Mouse (Mus musculus) naive thymus-derived CD4-positive, alpha-beta T cell, adult 2 months (primary cell): ENCODE results near the gene Onecut1.

Experiments used
- DNase-seq: peaks from one replicate; pipeline ENCODE4 v3.0.0-alpha.2; 2011; ENCODE audit warnings: low read depth

Gene Onecut1

DNA sequence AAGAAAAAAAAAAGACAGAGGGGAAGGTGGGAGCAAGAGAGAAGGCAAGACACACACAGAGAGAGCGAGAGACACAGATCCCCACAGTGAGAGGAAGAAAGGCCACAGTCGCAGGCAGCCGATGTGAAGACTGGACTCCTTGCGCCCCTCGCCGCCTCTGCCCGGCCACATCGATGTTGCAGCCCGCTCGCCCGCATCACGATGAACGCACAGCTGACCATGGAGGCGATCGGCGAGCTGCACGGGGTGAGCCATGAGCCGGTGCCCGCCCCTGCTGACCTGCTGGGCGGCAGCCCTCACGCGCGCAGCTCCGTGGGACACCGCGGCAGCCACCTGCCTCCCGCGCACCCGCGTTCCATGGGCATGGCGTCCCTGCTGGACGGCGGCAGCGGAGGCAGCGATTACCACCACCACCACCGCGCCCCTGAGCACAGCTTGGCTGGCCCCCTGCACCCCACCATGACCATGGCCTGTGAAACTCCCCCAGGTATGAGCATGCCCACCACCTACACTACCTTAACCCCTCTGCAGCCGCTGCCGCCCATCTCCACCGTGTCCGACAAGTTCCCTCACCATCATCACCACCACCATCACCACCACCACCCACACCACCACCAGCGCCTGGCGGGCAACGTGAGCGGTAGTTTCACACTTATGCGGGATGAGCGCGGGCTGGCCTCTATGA, 517 bp downstream of the Onecut1 start:
- no peak for DNase-seq

DNA sequence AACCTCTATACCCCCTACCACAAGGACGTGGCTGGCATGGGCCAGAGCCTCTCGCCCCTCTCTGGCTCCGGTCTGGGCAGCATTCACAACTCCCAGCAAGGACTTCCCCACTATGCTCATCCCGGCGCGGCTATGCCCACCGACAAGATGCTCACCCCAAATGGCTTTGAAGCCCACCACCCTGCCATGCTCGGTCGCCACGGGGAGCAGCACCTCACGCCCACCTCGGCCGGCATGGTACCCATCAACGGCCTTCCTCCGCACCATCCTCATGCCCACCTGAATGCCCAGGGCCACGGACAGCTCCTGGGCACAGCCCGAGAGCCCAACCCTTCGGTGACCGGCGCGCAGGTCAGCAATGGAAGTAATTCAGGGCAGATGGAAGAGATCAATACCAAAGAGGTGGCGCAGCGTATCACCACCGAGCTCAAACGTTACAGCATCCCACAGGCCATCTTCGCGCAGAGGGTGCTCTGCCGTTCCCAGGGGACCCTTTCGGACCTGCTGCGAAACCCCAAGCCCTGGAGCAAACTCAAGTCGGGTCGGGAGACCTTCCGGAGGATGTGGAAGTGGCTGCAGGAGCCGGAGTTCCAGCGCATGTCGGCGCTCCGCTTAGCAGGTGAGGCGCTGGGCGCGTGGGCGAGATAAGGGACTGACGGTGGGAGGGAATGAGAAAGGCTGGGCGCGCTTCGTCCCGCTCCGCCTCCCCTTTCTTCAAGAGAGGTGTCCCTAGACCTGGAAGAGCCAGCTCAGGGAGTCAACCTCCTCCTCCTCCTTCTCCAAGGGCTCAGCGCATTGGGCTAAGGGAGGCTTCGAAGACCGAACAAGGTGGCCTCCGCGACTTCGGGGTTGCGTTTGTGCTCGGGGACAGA, 1.3 kb downstream of the Onecut1 start:
- DNase-seq, result no peak

DNA sequence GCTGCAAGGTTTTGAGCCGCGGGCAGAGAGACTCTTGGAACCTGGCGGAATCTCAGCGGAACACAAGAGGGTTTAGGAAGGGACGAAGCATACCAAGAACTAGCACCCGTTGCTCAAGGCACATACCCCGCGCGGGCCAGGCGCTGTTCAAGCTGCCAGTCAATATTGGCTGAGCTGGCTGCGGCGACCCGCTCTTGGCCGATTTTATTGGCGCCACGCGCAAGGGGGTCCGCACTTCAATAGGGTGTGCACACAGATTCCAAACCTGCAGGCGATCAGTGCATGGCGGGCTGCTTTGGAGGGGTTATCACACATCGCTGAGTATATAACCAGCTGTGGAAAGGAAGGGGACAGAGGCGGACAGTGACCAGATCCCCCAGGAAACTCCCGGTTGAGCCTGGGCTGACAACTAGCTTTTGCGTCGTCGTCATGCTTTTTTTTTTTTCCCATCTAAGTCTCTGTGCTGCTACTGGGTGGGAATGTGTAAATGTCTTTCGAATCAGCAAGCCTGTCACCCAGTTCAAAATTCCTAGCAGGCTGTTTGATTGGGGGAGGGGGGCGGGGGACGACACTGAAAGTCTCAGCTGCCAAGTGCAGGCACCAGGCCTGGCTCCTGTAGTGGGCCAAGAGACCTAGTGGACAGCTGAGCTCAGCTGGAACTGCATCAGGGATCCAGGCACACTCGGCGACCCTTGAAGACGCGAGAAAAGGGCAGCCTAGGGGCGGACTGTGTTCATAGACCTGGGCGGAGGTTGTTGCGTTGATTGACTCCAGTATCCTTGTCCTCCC, 2.1 kb downstream of the Onecut1 start:
- DNase-seq, result no peak

DNA sequence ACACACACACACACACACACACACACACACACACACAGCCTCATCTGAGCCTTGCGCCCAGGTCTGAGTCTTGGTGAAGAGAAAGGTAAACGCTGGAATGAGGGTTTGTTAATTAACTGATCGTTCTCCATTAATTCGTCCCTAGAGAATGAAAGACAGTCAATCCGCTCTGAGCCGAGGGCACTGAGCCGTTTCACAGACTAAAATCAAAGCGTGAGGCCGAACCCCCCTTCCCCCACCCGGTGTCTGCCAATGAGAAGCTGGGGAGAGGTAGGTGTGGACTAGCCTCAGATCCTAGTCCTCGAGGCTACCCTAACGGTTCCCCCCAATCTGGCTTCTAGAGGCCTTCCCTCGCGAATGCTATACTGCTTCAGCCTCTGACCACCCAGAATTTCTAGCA, 2.8 kb downstream of the Onecut1 start:
- no peak for DNase-seq

DNA sequence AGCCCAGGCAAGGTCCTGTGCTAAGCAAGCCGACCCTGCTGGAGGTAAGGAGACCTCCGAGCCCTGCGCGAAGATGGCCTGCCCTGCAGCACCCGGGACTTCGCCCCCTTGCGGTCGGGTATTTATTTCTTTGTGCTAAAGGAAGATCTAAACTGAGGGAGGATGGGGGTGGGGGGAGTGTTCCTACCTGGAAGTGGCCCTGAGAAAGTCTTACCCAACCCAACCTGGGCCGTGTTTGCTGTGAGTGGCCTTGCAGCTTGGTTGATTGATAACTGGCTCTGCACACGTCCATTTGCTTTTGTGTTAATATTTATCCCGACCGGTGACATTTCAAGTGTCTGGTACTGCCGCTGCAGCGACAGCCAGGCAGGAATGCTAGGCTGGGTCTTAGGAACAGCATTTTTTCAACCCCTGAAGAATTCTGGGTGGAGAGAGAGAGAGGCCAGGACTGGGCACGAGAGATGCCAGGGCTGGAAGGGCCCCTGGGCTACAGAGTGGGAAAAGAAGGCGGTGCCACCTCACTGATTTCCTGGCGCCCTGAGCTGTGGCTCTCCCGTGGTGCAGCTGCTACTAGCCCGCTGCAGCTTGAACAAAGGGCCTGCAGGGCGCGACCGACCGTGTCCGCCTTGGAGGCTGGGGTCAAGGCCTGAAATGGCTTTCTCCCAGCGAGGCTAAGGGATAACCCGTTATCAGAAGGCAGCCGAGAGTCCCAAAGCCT, 5.0 kb downstream of the Onecut1 start:
- DNase-seq, result no peak

DNA sequence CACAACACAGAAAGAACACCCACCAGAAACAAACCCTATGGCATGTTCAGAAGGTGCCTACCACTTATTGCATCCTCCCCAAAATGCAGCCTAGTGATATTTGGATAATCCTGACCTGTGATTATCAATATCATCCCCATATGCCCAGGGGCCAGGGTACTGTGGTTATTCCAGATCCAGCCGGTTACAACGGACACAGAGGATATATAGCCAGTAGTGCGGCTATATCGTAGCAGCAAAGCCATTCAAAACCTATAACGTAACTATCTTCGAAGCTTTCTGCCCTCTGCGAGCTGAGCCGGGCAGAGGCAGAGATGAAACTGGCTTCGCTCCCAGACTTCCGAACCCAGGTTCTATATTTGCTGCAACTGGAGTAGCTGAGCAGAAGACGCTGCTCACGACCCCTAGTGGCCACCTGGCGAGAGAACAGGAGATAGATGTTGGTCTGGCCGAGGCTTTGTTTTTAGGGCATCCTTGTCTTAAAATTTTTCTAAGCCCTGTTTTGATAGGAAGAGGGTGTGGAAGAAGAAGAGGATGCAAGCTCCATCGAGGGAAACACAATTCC, 6.0 kb downstream of the Onecut1 start:
- peak; percentile 4 for DNase-seq

DNA sequence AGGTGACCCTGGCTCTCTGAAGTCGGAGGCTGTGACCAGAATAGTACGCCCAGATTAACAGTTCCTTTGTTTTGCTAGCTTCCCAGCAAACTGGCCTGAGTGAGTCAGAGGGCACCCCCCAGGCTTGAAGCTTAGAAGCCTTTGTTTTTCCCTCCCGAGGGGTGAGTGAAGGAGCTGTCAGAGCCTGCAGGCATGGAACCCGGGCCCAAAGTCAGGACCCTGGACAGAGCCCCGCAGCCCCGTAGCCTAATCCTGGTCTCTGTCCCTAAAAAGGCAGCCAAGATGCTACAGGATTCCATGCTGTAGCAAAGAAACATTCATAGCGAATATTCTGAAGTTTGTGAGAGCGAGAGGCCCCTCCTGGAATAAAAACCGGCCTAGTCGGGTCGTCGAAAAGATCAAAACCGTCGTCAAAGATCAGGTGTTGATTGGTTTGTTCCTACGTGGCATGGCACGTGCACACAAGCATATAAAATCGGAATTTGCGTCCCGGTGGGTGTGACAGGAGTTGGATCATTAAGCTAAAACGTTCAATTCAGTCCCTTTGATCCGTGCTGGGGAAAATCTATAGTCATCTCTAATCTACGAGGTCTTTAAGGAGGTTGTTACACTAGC, 6.7 kb downstream of the Onecut1 start:
- DNase-seq, result no peak

DNA sequence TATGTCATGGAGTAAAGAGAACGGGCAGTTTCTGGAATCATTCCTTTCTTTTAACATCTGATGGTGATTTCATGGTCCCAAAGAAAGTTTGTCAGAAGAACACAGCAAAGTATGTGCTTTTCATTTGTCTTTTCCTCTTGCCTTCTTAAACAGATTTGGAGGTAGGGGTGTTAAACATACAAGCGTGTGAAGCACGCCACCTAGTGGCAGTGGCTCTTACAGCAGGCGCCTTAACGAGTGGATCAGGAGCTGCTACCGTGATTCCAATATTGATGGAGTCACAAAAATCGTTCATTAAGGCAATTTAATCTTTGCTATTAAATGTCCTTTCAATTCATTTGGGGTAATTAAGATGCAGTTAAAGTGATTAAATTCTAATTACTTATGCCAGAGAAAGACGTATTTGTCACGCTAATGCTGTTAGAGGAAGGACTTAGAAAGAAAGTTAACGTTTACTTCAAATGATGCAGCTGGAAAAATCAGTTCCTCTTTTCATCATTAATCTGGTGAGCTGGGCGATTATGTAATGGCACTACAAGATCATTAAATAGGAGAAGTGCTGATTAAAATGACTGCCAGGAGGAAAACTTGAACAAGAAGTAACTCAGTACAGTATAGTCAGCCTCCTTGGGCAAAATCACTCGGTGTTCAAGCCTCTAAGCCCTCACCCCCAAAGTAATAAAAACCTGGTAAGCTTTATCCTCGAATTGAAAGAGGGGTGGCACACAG, 9.4 kb downstream of the Onecut1 start:
- peak; percentile 33 for DNase-seq

DNA sequence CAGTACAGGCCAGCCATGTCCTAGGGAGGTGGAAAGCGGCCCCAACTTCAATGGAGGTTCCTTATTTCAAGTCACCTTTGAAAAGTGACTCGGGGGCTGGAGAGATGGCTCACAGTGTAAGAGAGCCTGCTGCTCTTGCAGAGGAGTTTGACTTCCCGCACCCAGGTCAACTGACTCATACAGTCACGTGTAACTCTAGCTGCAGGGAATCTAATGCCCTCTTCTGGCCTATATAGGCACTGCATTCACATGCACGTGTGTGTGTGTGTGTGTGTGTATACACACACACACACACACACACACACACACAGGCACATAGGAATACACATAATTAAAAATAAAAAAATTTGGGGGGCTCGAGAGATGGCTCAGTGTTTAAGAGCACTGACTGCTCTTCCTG, 14.6 kb downstream of the Onecut1 start:
- DNase-seq, result no peak

DNA sequence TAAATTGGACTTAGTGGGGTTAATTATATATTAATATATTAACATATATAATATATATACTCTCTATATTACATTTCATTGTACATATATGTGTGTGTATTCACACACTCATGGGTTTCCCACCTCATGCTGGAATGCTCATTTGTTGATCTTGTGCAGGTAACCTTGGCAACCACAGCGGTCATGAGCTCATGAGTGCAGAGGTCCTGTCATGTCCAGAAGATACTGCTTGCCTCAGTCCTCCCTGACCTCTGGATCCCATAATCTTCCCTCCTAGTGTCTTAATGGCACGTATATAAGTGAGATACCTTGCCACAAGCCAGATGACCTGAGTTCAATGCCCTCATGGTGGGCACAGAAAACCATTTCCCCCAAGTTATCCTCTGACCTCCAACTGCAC, 16.0 kb downstream of the Onecut1 start:
- DNase-seq, result no peak

DNA sequence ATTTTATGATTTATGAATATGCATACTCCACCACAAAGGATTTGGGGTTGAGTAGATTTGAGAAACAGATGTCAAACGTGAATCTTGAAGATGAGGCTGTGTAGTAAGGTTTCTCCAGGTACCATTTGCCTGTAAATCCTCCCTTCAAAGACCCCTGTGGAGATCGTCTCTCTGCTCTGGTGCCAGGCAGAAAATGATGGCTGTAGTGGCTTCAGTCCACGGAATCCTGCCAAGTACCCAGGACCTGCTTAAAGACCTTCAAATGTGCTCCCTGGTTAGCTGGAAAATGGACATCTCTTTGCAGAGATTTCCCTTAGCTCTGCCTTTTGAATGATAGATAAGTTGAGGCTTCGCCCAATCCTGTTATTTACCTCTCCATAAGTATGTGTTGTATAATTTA, 26.1 kb downstream of the Onecut1 start:
- no peak for DNase-seq

DNA sequence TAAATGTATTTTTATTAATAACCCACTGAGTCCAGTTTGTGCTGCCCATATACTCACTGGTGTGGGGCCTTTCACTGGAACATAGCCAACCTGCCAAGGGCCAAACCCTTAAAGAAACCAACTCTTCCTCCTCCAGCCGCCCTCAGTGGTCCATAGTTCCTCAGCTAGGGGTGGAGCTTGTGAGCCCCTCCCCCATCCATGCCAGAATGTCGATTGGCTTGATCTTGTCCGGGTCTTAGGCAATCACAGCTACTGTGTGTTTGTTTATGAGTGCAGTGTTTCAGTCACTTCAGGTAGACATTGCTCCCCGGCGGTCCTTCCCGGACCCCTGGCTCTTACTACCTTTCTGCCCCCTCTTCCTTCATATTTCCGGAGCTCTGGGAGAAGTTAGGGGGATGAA, 35.0 kb downstream of the Onecut1 start:
- no peak for DNase-seq

DNA sequence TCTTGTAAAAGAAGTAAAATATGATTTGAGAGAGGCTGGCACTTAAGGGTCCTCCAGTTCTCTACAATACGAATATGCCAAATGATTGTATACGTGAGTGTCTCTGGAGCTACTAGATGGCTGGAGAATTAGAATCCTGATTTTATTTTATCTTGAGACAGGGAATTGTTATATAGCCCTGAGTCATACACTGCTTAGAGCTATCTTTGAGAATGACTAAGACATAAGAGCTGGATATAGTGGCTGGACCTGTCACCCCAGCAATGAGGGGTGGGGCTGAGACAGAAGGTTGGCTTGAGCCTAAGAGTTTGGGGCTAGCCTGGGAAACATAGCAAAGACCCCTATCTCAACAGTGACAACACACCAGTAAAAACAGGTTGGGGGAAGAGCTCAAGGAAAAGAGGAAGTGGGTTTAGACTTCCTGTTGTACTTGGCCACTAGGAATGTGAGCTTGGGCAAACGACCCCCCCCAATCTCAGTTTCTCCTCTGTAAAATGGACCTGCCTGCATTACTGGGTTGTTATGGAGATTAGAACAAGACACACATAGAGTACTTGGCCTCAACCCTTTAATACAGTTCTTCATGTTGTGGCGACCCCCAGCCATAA, 35.8 kb downstream of the Onecut1 start:
- DNase-seq, result no peak

DNA sequence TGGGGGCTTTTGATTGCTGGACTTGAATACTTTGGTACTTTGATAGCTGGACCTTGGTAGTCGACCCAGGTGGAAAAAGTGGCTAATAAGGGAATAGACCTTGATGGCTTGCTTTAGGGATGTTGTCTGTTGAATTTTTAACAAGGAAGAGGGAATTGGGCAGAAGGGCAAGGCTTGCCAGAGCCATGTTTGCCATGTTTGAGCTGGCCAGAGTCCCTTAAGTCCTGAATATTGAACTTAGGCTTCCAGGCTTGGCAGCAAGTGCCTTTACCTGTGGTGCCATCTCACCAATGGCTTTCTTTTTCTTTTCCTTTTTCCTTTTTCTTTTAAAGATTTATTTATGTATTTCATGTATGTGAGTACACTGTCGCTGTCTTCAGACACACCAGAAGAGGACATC, 38.4 kb downstream of the Onecut1 start:
- no peak for DNase-seq

DNA sequence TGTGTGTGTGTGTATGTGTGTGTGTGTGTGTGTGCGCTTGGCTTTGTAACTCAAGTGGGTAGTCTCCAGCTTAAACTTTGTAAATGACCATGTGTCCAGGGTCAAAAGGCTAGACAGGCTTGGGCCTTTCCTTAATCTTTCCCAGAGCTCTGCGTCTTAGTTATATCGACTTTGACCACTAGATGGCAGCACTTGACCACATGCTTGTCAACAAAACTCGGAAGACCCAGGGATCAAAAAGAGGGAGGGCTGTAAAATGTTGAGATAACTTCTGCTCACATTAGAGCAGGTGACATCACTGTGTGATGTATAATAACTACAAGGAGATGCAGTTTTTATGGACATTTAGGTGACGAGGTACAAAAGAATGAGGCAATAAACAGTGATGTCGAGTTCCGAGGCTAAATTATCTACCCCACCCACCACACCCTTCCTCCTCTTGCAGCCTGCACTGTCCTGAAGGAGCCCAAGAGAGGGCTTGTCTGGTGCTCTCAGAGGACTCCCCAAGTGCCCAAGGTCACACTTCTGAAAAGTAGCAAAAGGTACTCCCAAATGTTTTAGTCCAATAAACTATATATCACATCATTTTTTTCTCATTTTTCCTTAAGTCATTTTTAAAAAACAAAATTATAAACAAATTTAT, 43.3 kb downstream of the Onecut1 start:
- peak; percentile 83 for DNase-seq

DNA sequence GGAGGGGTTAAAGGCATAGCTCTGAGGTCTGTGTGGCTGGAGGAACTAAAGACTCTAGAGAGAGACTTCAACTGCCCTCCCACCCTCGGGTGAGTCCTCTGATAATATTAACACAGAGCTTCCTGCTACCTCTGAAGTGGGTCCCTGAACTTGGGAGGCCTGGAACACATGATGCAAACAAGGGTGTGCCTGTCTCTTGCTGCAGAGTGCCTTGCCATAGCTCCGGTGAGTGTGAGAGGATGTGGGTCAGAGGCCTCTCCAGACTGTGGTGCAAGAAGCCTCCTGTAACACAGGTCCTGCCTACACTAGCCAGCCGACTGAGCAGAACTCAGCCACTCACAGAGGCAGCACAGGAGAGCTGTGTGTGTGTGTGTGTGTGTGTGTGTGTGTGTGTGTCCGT, 45.2 kb downstream of the Onecut1 start:
- DNase-seq, result no peak

DNA sequence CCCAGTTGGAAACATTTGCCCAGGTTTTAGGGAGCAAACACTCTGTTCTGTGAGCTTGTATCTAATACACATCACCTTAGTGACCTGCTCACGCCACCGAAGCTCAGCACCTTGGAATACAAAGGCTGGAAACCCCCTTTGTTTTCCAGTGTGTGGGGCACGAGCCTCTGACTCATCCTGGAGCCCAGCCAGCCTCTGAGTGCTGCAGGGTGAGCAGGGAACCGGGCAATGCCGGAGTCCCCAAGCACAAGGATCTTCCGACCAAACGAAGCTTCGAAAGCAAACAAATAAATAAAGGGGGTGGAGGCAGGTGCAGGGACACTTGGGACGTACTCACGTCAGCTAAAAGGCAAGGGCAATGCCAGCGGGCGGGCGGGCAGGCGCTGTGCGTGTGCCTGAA, 47.5 kb downstream of the Onecut1 start:
- DNase-seq, result no peak

DNA sequence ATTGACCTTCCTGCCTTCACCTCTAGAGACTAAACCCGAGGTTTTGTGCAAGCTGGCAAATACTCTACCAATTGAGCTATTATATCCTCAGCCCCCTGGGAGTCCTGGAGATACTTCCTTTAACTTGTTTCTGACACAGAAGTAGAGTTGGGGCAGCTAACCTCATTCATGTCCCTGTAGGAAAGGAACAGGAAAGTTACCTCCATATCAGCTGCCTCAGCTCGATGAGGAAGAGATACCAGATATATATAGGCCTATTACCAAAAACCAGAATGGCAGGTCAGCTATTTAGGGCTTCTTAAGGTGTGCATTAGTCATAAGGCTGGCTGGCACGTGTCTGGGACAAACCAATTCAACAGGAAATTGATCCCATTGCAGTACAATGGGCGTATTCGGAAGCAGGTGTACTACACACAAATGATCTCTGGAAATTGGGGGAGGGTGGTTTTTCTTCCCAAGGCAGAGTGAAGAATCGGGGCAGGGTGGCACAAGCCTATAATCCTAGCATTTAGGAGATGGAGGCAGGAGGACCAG, 48.6 kb downstream of the Onecut1 start:
- DNase-seq, result no peak

DNA sequence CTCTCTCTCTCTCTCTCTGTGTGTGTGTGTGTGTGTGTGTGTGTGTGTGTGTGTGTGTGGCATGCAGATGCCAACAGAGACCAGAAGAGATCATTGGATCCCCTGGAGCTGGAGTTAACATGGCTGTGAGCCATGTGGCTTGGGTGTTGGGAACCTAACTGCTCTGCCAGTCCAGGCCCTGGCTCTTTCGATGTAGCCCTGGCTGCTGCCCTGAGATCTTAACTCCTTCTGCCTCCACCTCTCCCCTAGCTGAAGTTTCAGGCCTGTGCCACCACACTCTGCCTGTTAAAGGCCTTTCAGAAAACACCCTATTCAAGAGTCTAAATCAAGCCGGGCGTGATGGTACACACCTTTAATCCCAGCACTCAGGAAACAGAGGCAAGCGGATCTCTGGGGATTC, 49.7 kb downstream of the Onecut1 start:
- DNase-seq, result no peak
